Mouse (Mus musculus) liver, embryonic 14.5 days (tissue): ENCODE measurements around the gene Slc46a2. TPM values are rescaled to one million over a fixed set of nuclear protein-coding genes. Genes with fewer than 3 reads are reported as not detected.

Experiments used
- ATAC-seq: fragments of 200-750 bp; cut with Nextera tagmentation; 2 replicates; pipeline ENCODE4 v1.8.0; 2017; ENCODE audit warnings: moderate number of reproducible peaks, mild to moderate bottlenecking, moderate library complexity; ENCODE audit not compliant: insufficient read depth
- DNase-seq, 3 experiments: peaks; one replicate each; pipeline ENCODE4 v3.0.0-alpha.2; 2012 to 2013; ENCODE audit warnings: low read depth in 3 of 3, low spot score in 3 of 3
- H3K27ac ChIP-seq: fragments of 300-500 bp; sonication (generic); 2 replicates; pipeline ENCODE4 v1.5.1; 2014; ENCODE audit warnings: moderate library complexity, mild to moderate bottlenecking, control low read depth, inconsistent platforms
- H3K27me3 ChIP-seq: fragments of 300-500 bp; sonication (generic); 2 replicates; pipeline ENCODE4 v1.6.1; 2014; ENCODE audit warnings: mild to moderate bottlenecking, low read length, moderate library complexity; ENCODE audit not compliant: control insufficient read depth, insufficient read depth
- H3K36me3 ChIP-seq: fragments of 300-500 bp; sonication (generic); replicated peaks from 2 replicates; pipeline ENCODE4 v1.6.1; 2014; ENCODE audit warnings: low read depth; ENCODE audit not compliant: control insufficient read depth, insufficient read depth
- H3K4me1 ChIP-seq, 2 experiments: fragments of 200-500 bp in 1 of 2; fragments of 300-500 bp in 1 of 2; sonication (generic) in 1 of 2; replicated peaks; 2 replicates each; pipeline ENCODE4 v1.6.1; 2012 to 2014; ENCODE audit warnings: antibody characterized with exemption in 1 of 2, inconsistent platforms in 1 of 2, low read length in 1 of 2; ENCODE audit not compliant: control insufficient read depth in 2 of 2, insufficient read depth in 2 of 2
- H3K4me2 ChIP-seq: fragments of 300-500 bp; sonication (generic); 2 replicates; pipeline ENCODE4 v1.6.1; 2014; ENCODE audit warnings: low read depth, mild to moderate bottlenecking, control low read depth, moderate library complexity
- H3K4me3 ChIP-seq, 2 experiments: fragments of 200-500 bp in 1 of 2; fragments of 300-500 bp in 1 of 2; sonication (generic) in 1 of 2; 2 replicates each; pipeline ENCODE4 v1.5.1; 2012 to 2014; ENCODE audit warnings: low read depth in 2 of 2, low read length in 2 of 2, mild to moderate bottlenecking in 2 of 2, control low read depth in 1 of 2, inconsistent platforms in 1 of 2, moderate library complexity in 1 of 2; ENCODE audit not compliant: insufficient read depth in 1 of 2
- H3K9ac ChIP-seq: fragments of 300-500 bp; sonication (generic); replicated peaks from 2 replicates; pipeline ENCODE4 v1.6.1; 2014; ENCODE audit warnings: mild to moderate bottlenecking, control low read depth, moderate library complexity
- H3K9me3 ChIP-seq: fragments of 300-500 bp; sonication (generic); 2 replicates; pipeline ENCODE4 v1.6.1; 2016; ENCODE audit warnings: low read length, mixed read lengths; ENCODE audit not compliant: control insufficient read depth
- CTCF ChIP-seq: IDR thresholded peaks from 2 replicates; pipeline ENCODE4 v1.5.1; 2016; ENCODE audit warnings: antibody characterized with exemption, low read depth, control low read depth
- EP300 ChIP-seq: IDR thresholded peaks from 2 replicates; pipeline ENCODE4 v1.6.1; 2016; ENCODE audit warnings: antibody characterized with exemption, low read depth
- WGBS: fragments of 180-500 bp; shearing (Covaris S2); extraction: QIAGEN DNeasy Blood & Tissue Kit; methylation state at CpG from one replicate; pipeline ENCODE4 v1.1.7; 2014; ENCODE audit not compliant: insufficient replicate concordance; 5-methylcytosine and 5-hydroxymethylcytosine counted together
- polyA plus RNA-seq, 2 experiments: library from polyadenylated mRNA; depleted of rRNA in 1 of 2; stranded (reverse) in 1 of 2; unstranded in 1 of 2; fragments of >200 nt; fragmentation: Nextera tagmentation in 1 of 2; extraction: Ambion mirVana in 1 of 2; gene quantifications; 2 replicates each; pipeline versions ENCODE4 v1.2.1 to v1.2.3; 2012 to 2014

The Slc46a2 gene
- polyA plus RNA-seq, 2 experiments: not detected

DNA sequence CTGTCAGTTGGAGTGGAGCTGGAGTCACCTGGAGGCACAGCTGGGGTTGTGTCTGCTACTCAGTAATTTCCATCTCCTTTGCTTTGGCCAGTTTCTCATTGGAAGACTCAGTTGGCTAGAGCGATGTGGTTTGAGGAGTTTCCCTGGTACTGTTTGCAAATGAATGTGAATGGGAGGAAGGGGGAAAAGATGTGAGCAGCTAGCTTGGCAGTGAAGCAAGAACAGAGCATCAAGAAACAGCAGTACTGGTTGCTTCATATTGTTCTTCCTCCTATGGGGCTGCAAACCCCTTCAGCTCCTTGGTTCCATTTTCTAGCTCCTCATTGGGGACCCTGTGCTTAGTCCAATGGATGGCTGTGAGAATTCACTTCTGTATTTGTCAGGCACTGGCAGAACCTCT, 52.5 kb downstream of the Slc46a2 start:
- TF ChIP-seq CTCF (no peak), EP300 (no peak)
- Histone ChIP-seq H3K27me3 (no peaks in the 10 kb centered on the region), H3K27ac (no peak overlapping the region), H3K9ac (no peak overlapping the region), H3K9me3 (no peaks in the 10 kb centered on the region), H3K4me2 (no peak overlapping the region), H3K4me1 (peaks cover 0 to 8% of the 10 kb centered on the region in 2 experiments; a peak in 2 of 4 replicates), H3K4me3 (no peak overlapping the region), H3K36me3 (no peaks in the 10 kb centered on the region; the same call in 1 of the 2 replicates)
- DNase-seq (no peak), ATAC-seq (no peak)
- 73% methylated on average over 1 of the region's 1 CpGs for WGBS

DNA sequence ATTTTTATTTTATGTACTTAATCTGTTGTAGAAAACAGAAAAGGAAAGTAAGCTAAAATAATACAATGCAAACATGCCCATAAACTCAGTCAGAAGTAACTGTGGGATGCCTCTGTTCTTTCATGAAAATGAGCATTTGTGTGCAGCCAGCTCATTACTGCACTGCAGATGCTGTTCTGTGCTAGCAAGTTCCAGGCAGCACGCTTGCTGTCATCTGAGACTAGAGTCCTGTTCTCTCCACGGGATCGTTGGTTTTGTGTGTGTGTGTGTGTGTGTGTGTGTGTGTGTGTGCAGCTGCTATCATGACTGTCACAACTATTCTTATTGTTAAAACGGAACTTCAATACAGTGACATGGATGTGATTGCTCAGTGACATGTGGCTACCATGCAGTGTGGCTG, 53.0 kb downstream of the Slc46a2 start:
- peaks cover 0 to 8% of the 10 kb centered on the region in 2 experiments; a peak in 2 of 4 replicates for H3K4me1 ChIP-seq
- H3K9me3 ChIP-seq: no peaks in the 10 kb centered on the region
- 42% methylated on average over 4 of the region's 4 CpGs for WGBS
- no peaks in the 10 kb centered on the region; the same call in 1 of the 2 replicates for H3K36me3 ChIP-seq
- H3K4me2 ChIP-seq: no peak overlapping the region
- DNase-seq: no peak
- H3K27me3 ChIP-seq: no peaks in the 10 kb centered on the region
- no peak overlapping the region for H3K9ac ChIP-seq
- H3K4me3 ChIP-seq: no peak overlapping the region
- TF ChIP-seq CTCF (no peak), EP300 (no peak)
- no peak for ATAC-seq
- no peak overlapping the region for H3K27ac ChIP-seq

DNA sequence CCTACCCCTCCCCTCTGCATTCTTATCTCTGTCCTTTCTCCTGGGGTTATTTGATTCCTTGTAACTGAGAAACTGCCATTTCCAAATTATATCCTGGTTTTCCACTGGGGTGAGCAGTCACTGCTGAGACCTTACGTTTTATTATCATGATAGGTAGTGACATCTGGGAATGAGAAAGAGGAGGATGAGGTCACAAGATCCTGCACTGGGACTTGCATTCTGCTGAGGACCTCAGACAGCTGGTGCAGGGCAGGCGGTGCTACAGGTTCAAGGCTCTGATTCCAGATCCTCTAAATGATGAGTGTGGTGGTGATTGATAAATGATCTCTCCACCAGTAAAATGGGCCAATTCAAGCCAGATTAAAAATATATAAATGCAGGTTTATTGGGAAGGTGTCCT, 54.4 kb downstream of the Slc46a2 start:
- DNase-seq: no peak
- TF ChIP-seq CTCF (no peak), EP300 (no peak)

DNA sequence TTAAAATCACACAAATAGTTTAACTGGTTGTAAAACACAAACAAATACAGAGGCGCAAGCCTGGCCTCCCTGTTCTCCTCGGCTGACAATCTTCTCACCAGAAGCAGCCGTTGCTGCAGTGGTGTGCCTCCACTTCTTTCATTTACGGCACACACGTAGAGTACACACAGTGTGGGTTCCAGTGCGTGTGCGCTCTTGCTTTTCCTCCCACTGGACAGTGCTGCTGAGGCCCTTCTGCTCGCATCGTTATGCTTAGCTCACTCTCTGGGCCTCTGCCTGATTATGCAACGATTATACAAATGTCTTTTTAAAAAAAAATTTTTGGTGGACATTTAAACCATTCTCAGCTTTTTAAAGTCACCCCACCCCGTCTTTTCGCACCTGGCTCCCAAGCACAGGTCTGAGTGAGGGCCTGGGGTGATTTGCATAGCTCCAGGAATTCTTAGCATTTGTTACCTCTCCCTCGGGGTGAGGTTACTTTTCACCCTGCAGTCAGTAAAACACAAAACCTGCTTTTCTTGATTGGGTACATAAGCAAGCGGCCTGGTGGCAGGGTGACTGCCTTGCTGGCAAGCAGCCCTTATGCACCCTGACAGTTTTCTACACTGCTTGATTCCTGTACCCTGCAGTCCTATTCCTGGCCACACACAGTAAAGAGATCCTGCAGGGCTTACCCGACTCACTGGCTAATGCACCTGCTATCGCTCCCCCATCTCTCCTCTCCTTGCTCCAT, 55.0 kb downstream of the Slc46a2 start:
- H3K4me1 ChIP-seq: peaks cover 0 to 8% of the 10 kb centered on the region in 2 experiments; a peak in 2 of 4 replicates
- DNase-seq (no peak), ATAC-seq (no peak)
- no peak overlapping the region for H3K9ac ChIP-seq
- TF ChIP-seq CTCF (no peak), EP300 (no peak)
- no peaks in the 10 kb centered on the region for H3K27me3 ChIP-seq
- H3K4me2 ChIP-seq: no peak overlapping the region
- H3K27ac ChIP-seq: no peak overlapping the region
- no peaks in the 10 kb centered on the region for H3K9me3 ChIP-seq
- 57% methylated on average over 16 of the region's 16 CpGs for WGBS
- H3K4me3 ChIP-seq: no peak overlapping the region
- H3K36me3 ChIP-seq: no peaks in the 10 kb centered on the region; the same call in 1 of the 2 replicates

More for the DNA sequence above, 54.4 kb downstream of the Slc46a2 start:
- H3K4me3 ChIP-seq: no peak overlapping the region
- peaks cover 0 to 8% of the 10 kb centered on the region in 2 experiments; a peak in 2 of 4 replicates for H3K4me1 ChIP-seq
- 52% methylated on average over 2 of the region's 2 CpGs for WGBS
- no peaks in the 10 kb centered on the region; the same call in 1 of the 2 replicates for H3K36me3 ChIP-seq
- H3K9ac ChIP-seq: no peak overlapping the region
- no peaks in the 10 kb centered on the region for H3K27me3 ChIP-seq
- no peak overlapping the region for H3K27ac ChIP-seq
- no peak for ATAC-seq
- H3K9me3 ChIP-seq: no peaks in the 10 kb centered on the region
- H3K4me2 ChIP-seq: no peak overlapping the region

Other genes with a start within 250 kb of the Slc46a2 start
- 4.9 and 8.1 TPM in 2 replicates for gene Inip, start 113.5 kb downstream of the Slc46a2 start, polyA plus RNA-seq (2012; rRNA removed)
- gene Inip, start 113.5 kb downstream of the Slc46a2 start, polyA plus RNA-seq (2014; fragmentation: Nextera tagmentation; extraction: Ambion mirVana): 16.7 and 17.0 TPM in 2 replicates
- 1.2 and 1.6 TPM in 2 replicates for gene Snx30, start 109.2 kb downstream of the Slc46a2 start, polyA plus RNA-seq (2012; rRNA removed)
- gene Snx30, start 109.2 kb downstream of the Slc46a2 start, polyA plus RNA-seq (2014; fragmentation: Nextera tagmentation; extraction: Ambion mirVana): 2.2 and 2.5 TPM in 2 replicates
- gene Mup4, start 45.7 kb upstream of the Slc46a2 start, polyA plus RNA-seq (2012; rRNA removed): not detected in 2 replicates
- not detected in 2 replicates for gene Mup4, start 45.7 kb upstream of the Slc46a2 start, polyA plus RNA-seq (2014; fragmentation: Nextera tagmentation; extraction: Ambion mirVana)
- not detected in 2 replicates for gene Mup6, start 49.2 kb upstream of the Slc46a2 start, polyA plus RNA-seq (2012; rRNA removed)
- gene Mup6, start 49.2 kb upstream of the Slc46a2 start, polyA plus RNA-seq (2014; fragmentation: Nextera tagmentation; extraction: Ambion mirVana): not detected in 2 replicates
- not detected in 2 replicates for gene Mup7, start 155.4 kb upstream of the Slc46a2 start, polyA plus RNA-seq (2012; rRNA removed)
- gene Mup7, start 155.4 kb upstream of the Slc46a2 start, polyA plus RNA-seq (2014; fragmentation: Nextera tagmentation; extraction: Ambion mirVana): not detected in 2 replicates
- not detected in 2 replicates for gene Mup2, start 239.2 kb upstream of the Slc46a2 start, polyA plus RNA-seq (2012; rRNA removed)
- gene Mup2, start 239.2 kb upstream of the Slc46a2 start, polyA plus RNA-seq (2014; fragmentation: Nextera tagmentation; extraction: Ambion mirVana): not detected in 2 replicates